ENCODE assay signal across 13 mouse cellular contexts in genomic region chr4:134558570-134559113, GRCm38 (mm10). TPM values are rescaled to one million over a fixed set of nuclear protein-coding genes. Genes with fewer than 3 reads are reported as not detected.
DNase-seq lines count a peak whose midpoint lies in the region; ATAC-seq and TF ChIP-seq lines count a peak whose summit lies in the region.
"Had no signal": no experiment of that assay in that cellular context is flagged by ENCODE, and none has a peak within 500 bp of the region (broad histone marks: within the 10 kb centered on the region; RNA-seq: fewer than 3 reads in every experiment).

No protein-coding gene starts in this region.

- H3K36me3 ChIP-seq in midbrain, embryonic 16.5 days (ENCODE audit: control insufficient read depth, insufficient read depth, low read length): no peaks in the 10 kb centered on the region
- H3K36me3 ChIP-seq in midbrain, postnatal 0 days (ENCODE audit: insufficient read depth, low read length): no peaks in the 10 kb centered on the region; the same call in 1 of the 2 replicates
- no peaks in the 10 kb centered on the region for H3K36me3 ChIP-seq in limb, embryonic 11.5 days (ENCODE audit: control insufficient read depth, insufficient read depth, low read length)

- no peak overlapping the region for H3K27ac ChIP-seq in midbrain, embryonic 16.5 days (ENCODE audit: low read length)
- no peak overlapping the region for H3K27ac ChIP-seq in midbrain, postnatal 0 days (ENCODE audit: low read depth, low read length)
- 0 out of 2 replicates have a peak overlapping the region, but pooled peaks have one; percentile 42 for H3K27ac ChIP-seq in limb, embryonic 11.5 days (replicated peaks; ENCODE audit: low read depth, low read length)

- 0 out of 2 replicates have a peak overlapping the region, but pooled peaks have one; percentile 21 for H3K9ac ChIP-seq in midbrain, embryonic 16.5 days (ENCODE audit: low read depth, low read length)
- no peak overlapping the region for H3K9ac ChIP-seq in midbrain, postnatal 0 days (replicated peaks; ENCODE audit: low read length, poor library complexity, severe bottlenecking)
- H3K9ac ChIP-seq in limb, embryonic 11.5 days (ENCODE audit: low read length): no peak overlapping the region

- peaks cover 13% of the 10 kb centered on the region for H3K4me1 ChIP-seq in midbrain, embryonic 16.5 days (ENCODE audit: control insufficient read depth, insufficient read depth, low read length)
- H3K4me1 ChIP-seq in midbrain, postnatal 0 days (ENCODE audit: insufficient read depth, low read length): peaks cover 4% of the 10 kb centered on the region; the same call in 1 of the 2 replicates
- H3K4me1 ChIP-seq in limb, embryonic 11.5 days (ENCODE audit: control insufficient read depth, insufficient read depth, low read length): peaks cover 5% of the 10 kb centered on the region; the same call in 1 of the 2 replicates

- peak; percentile 34 for DNase-seq in gastrocnemius, postnatal 10 days
- DNase-seq in gastrocnemius, adult 18-20 months (ENCODE audit: low spot score): no peak
- DNase-seq in midbrain, postnatal 0 days (ENCODE audit: low spot score): no peak
- peak; percentile 46 for DNase-seq in limb, embryonic 11.5 days (ENCODE audit: low spot score)
- peak; percentile 55 for DNase-seq in thymus, postnatal 25 days
- no peak for DNase-seq in spleen, postnatal 10 days (ENCODE audit: low spot score in 2 of 2)
- no peak for DNase-seq in adrenal gland, postnatal 10 days
- DNase-seq: cerebellum, postnatal 25 days; heart, postnatal 36 days; kidney, adult 2 months; lung, postnatal 10 days had no signal

- no peak overlapping the region for H3K4me3 ChIP-seq in midbrain, embryonic 16.5 days (ENCODE audit: low read depth, low read length)
- H3K4me3 ChIP-seq in midbrain, postnatal 0 days (ENCODE audit: low read depth, low read length): no peak overlapping the region
- H3K4me3 ChIP-seq in limb, embryonic 11.5 days (ENCODE audit: low read depth, low read length): no peak overlapping the region
- H3K4me3 ChIP-seq: layer of hippocampus, adult 2 months had no signal

- TF ChIP-seq CTCF in midbrain, postnatal 0 days (IDR thresholded peaks at IDR 0.05): no peak

- H3K9me3 ChIP-seq in midbrain, embryonic 16.5 days (replicated peaks; ENCODE audit: control insufficient read depth, low read length, poor library complexity, severe bottlenecking): no peaks in the 10 kb centered on the region
- no peaks in the 10 kb centered on the region for H3K9me3 ChIP-seq in midbrain, postnatal 0 days (ENCODE audit: low read length)
- no peaks in the 10 kb centered on the region for H3K9me3 ChIP-seq in limb, embryonic 11.5 days (ENCODE audit: control insufficient read depth, low read length)

- 54% methylated on average over 9 of the region's 9 CpGs for WGBS in midbrain, embryonic 16.5 days
- WGBS in midbrain, postnatal 0 days: 52% methylated on average over 9 of the region's 9 CpGs
- WGBS in limb, embryonic 11.5 days: 22% methylated on average over 9 of the region's 9 CpGs

- no peak for ATAC-seq in midbrain, embryonic 16.5 days
- ATAC-seq in midbrain, postnatal 0 days (ENCODE audit: low FRiP score): no peak
- no peak for ATAC-seq in limb, embryonic 11.5 days (ENCODE audit: insufficient number of reproducible peaks, low FRiP score, low TSS enrichment, low read depth)

- no peak overlapping the region for H3K4me2 ChIP-seq in midbrain, embryonic 16.5 days (ENCODE audit: low read length)
- no peak overlapping the region for H3K4me2 ChIP-seq in midbrain, postnatal 0 days (ENCODE audit: low read depth, low read length, poor library complexity, severe bottlenecking)
- H3K4me2 ChIP-seq in limb, embryonic 11.5 days (ENCODE audit: low read depth, severe bottlenecking): no peak overlapping the region

- H3K27me3 ChIP-seq in midbrain, embryonic 16.5 days (ENCODE audit: control insufficient read depth, insufficient read depth, low read depth, low read length): no peaks in the 10 kb centered on the region
- no peaks in the 10 kb centered on the region for H3K27me3 ChIP-seq in midbrain, postnatal 0 days (ENCODE audit: insufficient read depth, low read length)
- no peaks in the 10 kb centered on the region for H3K27me3 ChIP-seq in limb, embryonic 11.5 days (ENCODE audit: control insufficient read depth, insufficient read depth, low read length)

RNA-seq across cellular contexts. Expression of gene Selenon, which starts 6.7 kb away (rescaled TPM):
- total RNA-seq in gastrocnemius, postnatal 10 days (2021): 10 to 100 TPM; 22.3 to 28.7 TPM
- 1 to 10 TPM; 4.2 to 4.9 TPM for total RNA-seq in gastrocnemius, adult 18-20 months (2021)
- polyA plus RNA-seq in midbrain, embryonic 16.5 days (2015; fragmentation: Nextera tagmentation; extraction: Ambion mirVana): 6.7 and 9.2 TPM in 2 replicates
- 22.8 and 26.1 TPM in 2 replicates for total RNA-seq in midbrain, postnatal 0 days (2014; rRNA removed)
- polyA plus RNA-seq in midbrain, postnatal 0 days (2015; fragmentation: Nextera tagmentation; extraction: Ambion mirVana): 9.1 and 9.4 TPM in 2 replicates
- polyA plus RNA-seq in limb, embryonic 11.5 days (2014; fragmentation: Nextera tagmentation; extraction: Ambion mirVana): 31.7 and 44.4 TPM in 2 replicates
- total RNA-seq in adrenal gland, postnatal 10 days (2021): 10 to 100 TPM; 30.8 to 32.9 TPM

RNA-seq across cellular contexts. Expression of gene Mtfr1l, which starts 23.5 kb away (rescaled TPM):
- total RNA-seq in gastrocnemius, postnatal 10 days (2021): 100 to 1,000 TPM; 113 to 129 TPM
- 100 to 1,000 TPM; 139 to 147 TPM for total RNA-seq in gastrocnemius, adult 18-20 months (2021)
- 169 and 175 TPM in 2 replicates for polyA plus RNA-seq in midbrain, embryonic 16.5 days (2015; fragmentation: Nextera tagmentation; extraction: Ambion mirVana)
- total RNA-seq in midbrain, postnatal 0 days (2014; rRNA removed): 135 and 167 TPM in 2 replicates
- 191 and 196 TPM in 2 replicates for polyA plus RNA-seq in midbrain, postnatal 0 days (2015; fragmentation: Nextera tagmentation; extraction: Ambion mirVana)
- polyA plus RNA-seq in limb, embryonic 11.5 days (2014; fragmentation: Nextera tagmentation; extraction: Ambion mirVana): 120 and 121 TPM in 2 replicates
- total RNA-seq in adrenal gland, postnatal 10 days (2021): 100 to 1,000 TPM in 1 of 2 experiments, 10 to 100 TPM in 1; 99.7 to 124 TPM

RNA-seq across cellular contexts. Expression of gene Aunip, which starts 47.8 kb away (rescaled TPM):
- total RNA-seq in gastrocnemius, postnatal 10 days (2021): 1 to 10 TPM in 1 of 2 experiments, under 1 TPM in 1; 0.99 to 1.2 TPM
- not detected for total RNA-seq in gastrocnemius, adult 18-20 months (2021)
- 1.3 and 1.7 TPM in 2 replicates for polyA plus RNA-seq in midbrain, embryonic 16.5 days (2015; fragmentation: Nextera tagmentation; extraction: Ambion mirVana)
- total RNA-seq in midbrain, postnatal 0 days (2014; rRNA removed): 1.5 and 2.0 TPM in 2 replicates
- 0.91 and 1.3 TPM in 2 replicates for polyA plus RNA-seq in midbrain, postnatal 0 days (2015; fragmentation: Nextera tagmentation; extraction: Ambion mirVana)
- polyA plus RNA-seq in limb, embryonic 11.5 days (2014; fragmentation: Nextera tagmentation; extraction: Ambion mirVana): 8.9 and 10.0 TPM in 2 replicates
- total RNA-seq in adrenal gland, postnatal 10 days (2021): 1 to 10 TPM; 2.4 to 3.1 TPM

Comparison
In these comparisons a context has a peak if more than half of its experiments do, and no peak if none do; other contexts are left out.
1. DNase-seq: peak in gastrocnemius, postnatal 10 days (single experiment), limb, embryonic 11.5 days (single experiment) and thymus, postnatal 25 days (single experiment); none in gastrocnemius, adult 18-20 months (single experiment), midbrain, postnatal 0 days (single experiment), spleen, postnatal 10 days (0 of 2) and adrenal gland, postnatal 10 days (single experiment).